Mouse (Mus musculus): ENCODE measurements at regions not wholly inside any gene's neighbourhood (a gene's known extent, or its start where the extent isn't known, plus 50 kb on each side); places are given as distances from the start of the nearest gene placed in this dataset.

GRCm38 (mm10) chr11:48417615-48418014 is 382.5 kb upstream of the Rack1 start:
- H3K4me3 ChIP-seq = no peak overlapping the region
- DNase-seq = no peak
- TF ChIP-seq CTCF (IDR thresholded peaks at IDR 0.05) = no peak
- H3K27ac ChIP-seq = no peak overlapping the region
- intact Hi-C loops (cut with DNase I) = no loop called here

DNA sequence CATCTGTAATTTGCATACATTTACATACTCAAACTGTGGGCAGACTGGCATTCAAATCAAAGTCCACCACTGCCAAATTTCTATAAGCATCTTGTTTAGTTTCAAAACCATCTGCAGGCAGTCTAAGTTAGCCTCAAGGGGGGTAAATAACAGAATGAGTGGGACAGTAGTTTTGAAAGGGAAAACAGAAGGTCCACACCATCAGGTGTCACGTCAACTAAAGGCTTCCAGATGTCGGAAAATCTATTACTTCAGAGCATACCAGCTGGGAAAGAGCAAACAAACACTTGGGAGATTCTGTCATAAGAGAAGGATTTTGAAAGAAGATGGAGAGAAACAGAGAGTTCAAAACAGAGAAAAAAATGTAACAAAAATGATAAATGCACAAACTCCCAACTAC is 402.1 kb upstream of the Rack1 start:
- no peak overlapping the region for H3K4me3 ChIP-seq
- intact Hi-C loops (cut with DNase I) = no loop called here
- TF ChIP-seq CTCF (IDR thresholded peaks at IDR 0.05) = no peak
- no peak for DNase-seq
- no peak overlapping the region for H3K27ac ChIP-seq

GRCm38 (mm10) chr11:48381489-48381888 is 392.7 kb upstream of the Sgcd start:
- intact Hi-C loops (cut with DNase I) = no loop called here
- H3K4me3 ChIP-seq = no peak overlapping the region
- TF ChIP-seq CTCF (IDR thresholded peaks at IDR 0.05) = no peak
- no peak overlapping the region for H3K27ac ChIP-seq
- DNase-seq = no peak

DNA sequence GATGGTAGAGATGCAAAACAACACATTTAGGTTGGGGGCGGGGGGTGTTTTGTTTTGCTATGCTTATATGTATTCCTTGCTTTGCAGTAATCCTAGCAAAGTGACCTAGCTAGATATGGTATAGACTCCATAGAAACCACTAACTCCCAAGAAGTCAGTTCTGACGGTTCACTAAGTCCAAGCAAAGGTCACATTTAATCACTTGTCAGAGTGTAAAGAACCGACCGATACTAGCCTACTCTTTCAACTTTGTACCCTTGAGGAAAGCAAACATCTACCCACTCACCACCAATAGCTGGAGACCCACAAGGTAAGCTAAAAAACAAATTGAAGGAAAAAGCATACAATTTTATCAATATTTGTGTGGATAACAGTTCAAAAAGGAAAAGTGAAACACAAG is 389.3 kb upstream of the Sgcd start:
- intact Hi-C loops (cut with DNase I) = no loop called here
- DNase-seq = no peak
- no peak for TF ChIP-seq CTCF (IDR thresholded peaks at IDR 0.05)

DNA sequence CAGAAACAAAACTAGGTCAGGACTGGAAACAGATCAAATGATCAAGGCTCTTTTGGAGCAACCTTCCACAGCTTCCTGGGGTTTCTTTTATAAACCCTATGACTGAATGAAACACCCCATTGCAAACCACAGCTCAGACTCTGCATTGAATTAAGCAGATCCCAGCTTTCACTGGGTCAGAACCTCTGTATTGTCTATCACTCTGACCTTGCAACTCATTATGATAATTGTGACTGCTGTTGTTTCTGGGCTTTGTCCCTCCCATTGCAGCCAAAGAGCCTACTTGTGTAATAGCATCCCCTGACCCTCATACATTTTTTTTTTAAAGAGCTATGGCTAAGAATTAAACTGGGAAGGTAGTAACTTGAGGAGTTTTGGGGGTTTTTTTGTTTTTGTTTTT is 388.5 kb upstream of the Sgcd start:
- no peak for TF ChIP-seq CTCF (IDR thresholded peaks at IDR 0.05)
- DNase-seq = no peak
- Histone ChIP-seq H3K27ac (no peak overlapping the region), H3K4me3 (no peak overlapping the region)
- intact Hi-C loops (cut with DNase I) = no loop called here

More for the DNA sequence above, 389.3 kb upstream of the Sgcd start:
- Histone ChIP-seq H3K4me3 (no peak overlapping the region), H3K27ac (no peak overlapping the region)

DNA sequence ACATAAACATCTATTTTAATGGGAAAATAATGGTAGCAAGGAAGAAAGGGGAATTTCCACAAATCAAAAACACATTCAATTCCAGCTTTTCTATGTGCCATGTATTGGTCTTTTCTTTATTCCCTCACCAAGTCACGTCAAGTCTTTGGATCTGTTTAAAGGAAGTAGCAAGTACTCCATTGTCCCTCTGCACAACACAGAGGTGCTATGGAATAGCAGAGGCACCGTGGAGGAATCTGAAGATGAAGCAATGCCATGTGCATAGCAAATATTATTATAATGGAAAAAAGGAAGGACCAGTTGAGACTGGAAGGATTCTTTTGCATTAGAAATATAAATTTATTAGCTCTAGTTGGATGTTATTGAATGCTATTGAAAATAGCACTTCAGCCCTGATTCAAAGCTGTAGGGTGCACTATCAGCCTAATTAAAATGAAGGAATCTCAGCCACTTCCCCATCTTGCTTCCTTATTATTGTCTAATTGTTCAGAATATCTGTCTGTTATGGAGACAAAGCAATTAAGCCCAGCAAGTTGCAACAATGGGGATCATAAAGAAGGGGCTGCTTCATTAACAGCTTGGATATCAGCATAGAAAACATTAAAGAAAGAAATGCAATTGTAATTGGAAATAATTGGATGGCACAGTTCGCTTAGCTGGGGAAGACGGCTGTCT is 362.7 kb upstream of the Sgcd start:
- Histone ChIP-seq H3K4me3 (no peak overlapping the region), H3K27ac (no peak overlapping the region)
- no peak for TF ChIP-seq CTCF (IDR thresholded peaks at IDR 0.05)
- no peak for DNase-seq
- intact Hi-C loops (cut with DNase I) = no loop called here

GRCm38 (mm10) chr11:48314500-48314899 is 325.7 kb upstream of the Sgcd start:
- no peak overlapping the region for H3K4me3 ChIP-seq
- no peak for TF ChIP-seq CTCF (IDR thresholded peaks at IDR 0.05)

DNA sequence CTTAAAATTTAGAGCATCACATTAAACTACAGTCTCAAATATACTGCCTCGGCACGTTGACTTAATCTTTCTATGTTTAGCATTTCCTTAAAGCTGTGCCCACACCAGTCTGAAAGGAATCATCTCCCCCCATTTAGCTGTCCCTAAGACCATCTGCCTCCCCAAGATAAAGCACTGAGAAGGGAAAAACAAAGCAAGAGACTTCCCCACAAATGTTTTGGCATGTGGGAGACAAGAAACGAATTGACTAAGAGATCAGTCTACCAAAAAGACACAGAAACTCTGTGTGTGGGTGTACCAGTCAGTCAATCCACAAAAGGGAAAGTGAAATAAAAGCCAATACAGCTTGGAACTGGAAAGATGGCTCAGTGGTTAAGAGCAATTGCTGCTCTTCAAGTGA is 306.6 kb upstream of the Sgcd start:
- no peak for TF ChIP-seq CTCF (IDR thresholded peaks at IDR 0.05)
- no peak for DNase-seq
- intact Hi-C loops (cut with DNase I) = no loop called here

More at GRCm38 (mm10) chr11:48314500-48314899, 325.7 kb upstream of the Sgcd start:
- no peak for DNase-seq
- intact Hi-C loops (cut with DNase I) = no loop called here
- no peak overlapping the region for H3K27ac ChIP-seq

GRCm38 (mm10) chr11:48262492-48262891 is 273.7 kb upstream of the Sgcd start:
- Histone ChIP-seq H3K4me3 (no peak overlapping the region), H3K27ac (no peak overlapping the region)
- no peak for TF ChIP-seq CTCF (IDR thresholded peaks at IDR 0.05)
- intact Hi-C loops (cut with DNase I) = no loop called here
- no peak for DNase-seq

More for the DNA sequence above, 306.6 kb upstream of the Sgcd start:
- no peak overlapping the region for H3K4me3 ChIP-seq
- no peak overlapping the region for H3K27ac ChIP-seq

DNA sequence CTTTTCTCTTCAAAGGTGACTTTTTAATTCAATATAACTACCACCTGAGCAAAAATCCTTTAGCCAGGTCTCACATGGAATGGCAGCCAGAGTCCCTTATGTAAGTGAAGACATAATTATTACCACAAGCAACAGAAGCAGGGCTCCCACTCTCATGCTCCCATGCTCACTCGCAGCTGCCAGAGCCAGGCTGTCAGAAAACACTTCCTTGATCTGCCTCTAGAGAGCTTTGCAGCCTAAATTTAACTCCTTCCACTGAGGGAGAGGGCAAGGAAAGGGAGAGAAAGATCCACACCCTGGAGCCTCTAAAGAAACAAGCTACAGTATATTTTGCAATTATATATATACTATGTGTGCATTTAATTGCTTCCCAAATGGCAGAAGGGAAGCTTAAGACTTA is 272.3 kb upstream of the Sgcd start:
- intact Hi-C loops (cut with DNase I) = no loop called here
- Histone ChIP-seq H3K27ac (no peak overlapping the region), H3K4me3 (no peak overlapping the region)
- TF ChIP-seq CTCF (IDR thresholded peaks at IDR 0.05) = no peak
- DNase-seq = no peak

DNA sequence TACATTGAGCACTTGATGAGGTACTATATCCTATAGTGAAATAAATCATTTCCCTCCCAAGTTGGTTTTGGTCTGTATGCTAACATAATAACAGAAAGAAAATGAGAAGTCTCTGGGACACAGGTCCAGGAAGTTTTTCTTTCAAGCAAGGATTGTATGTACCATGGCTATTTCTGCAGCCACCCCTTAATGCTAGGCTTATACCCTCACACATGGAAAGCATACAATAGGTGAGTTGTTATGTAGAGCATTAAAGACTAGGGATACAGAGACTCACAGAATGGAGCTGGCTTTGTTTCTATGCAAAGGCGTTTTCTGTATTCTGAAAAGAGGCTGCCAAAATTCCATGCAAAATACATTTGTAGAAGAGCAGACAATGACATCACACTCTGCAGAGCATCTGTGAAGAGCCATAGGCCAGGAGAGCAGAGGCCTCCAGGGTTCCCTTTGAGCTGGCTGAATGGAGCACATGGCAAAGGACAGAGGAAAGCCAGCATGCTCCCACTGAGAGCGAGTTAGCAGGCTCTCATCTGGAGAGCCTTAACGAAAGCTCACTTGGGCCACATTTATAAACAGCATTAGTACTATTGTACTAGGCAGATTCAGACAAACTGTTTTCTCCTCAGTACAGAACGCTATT is 262.0 kb upstream of the Sgcd start:
- TF ChIP-seq CTCF (IDR thresholded peaks at IDR 0.05) = no peak
- intact Hi-C loops (cut with DNase I) = no loop called here
- DNase-seq = no peak

DNA sequence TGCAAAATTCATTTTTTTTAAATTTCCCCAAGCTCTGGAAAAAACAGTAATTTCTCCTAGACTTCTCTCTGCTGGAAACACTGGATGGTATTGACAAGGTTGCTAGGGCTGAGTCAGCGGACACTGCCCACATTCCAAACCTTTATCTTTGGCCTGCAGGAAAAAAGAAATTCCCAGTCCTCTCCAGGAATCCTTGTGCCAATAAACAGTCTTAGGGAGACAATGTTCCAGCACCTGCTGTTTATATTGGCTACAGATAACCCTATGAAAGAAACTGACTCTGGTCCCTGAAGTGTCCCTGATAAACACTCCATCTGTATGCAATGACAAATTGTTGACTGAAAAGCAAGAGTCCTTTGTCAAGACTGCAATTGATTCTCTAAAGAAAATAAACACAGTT is 260.5 kb upstream of the Sgcd start:
- no peak overlapping the region for H3K27ac ChIP-seq
- intact Hi-C loops (cut with DNase I) = no loop called here
- no peak for TF ChIP-seq CTCF (IDR thresholded peaks at IDR 0.05)
- no peak overlapping the region for H3K4me3 ChIP-seq
- peak; percentile 16 for DNase-seq

More for the DNA sequence above, 262.0 kb upstream of the Sgcd start:
- no peak overlapping the region for H3K4me3 ChIP-seq
- H3K27ac ChIP-seq = no peak overlapping the region

GRCm38 (mm10) chr11:48221156-48221555 is 232.4 kb upstream of the Sgcd start:
- DNase-seq = no peak
- Histone ChIP-seq H3K4me3 (no peak overlapping the region), H3K27ac (no peak overlapping the region)
- intact Hi-C loops (cut with DNase I) = no loop called here
- no peak for TF ChIP-seq CTCF (IDR thresholded peaks at IDR 0.05)

- TF ChIP-seq CTCF (IDR thresholded peaks at IDR 0.05) = no peak
- intact Hi-C loops (cut with DNase I) = no loop called here
- H3K4me3 ChIP-seq = no peak overlapping the region
Observed at GRCm38 (mm10) chr11:48219157-48219556, 230.4 kb upstream of the Sgcd start.

More at GRCm38 (mm10) chr11:48219157-48219556, 230.4 kb upstream of the Sgcd start:
- no peak for DNase-seq
- no peak overlapping the region for H3K27ac ChIP-seq
